Mouse (Mus musculus) right cerebral cortex, postnatal 36 days (tissue): ENCODE data around the gene Spta1.

ENCODE experiments used
- DNase-seq, 2 experiments: peaks; one replicate each; pipeline ENCODE4 v3.0.0; 2022; ENCODE audit warnings: low spot score in 2 of 2, mixed read lengths in 1 of 2

Spta1 gene

GRCm38 (mm10) chr1:174172605-174173004 lies at the start of gene Spta1:
Gene Spta1, plus strand, starts transcription at chr1:174172776.
- no peak for DNase-seq

GRCm38 (mm10) chr1:174131217-174131616 lies 41.4 kb upstream of the Spta1 start, which contains the start of gene Olfr424:
Gene Olfr424, plus strand, starts transcription at chr1:174131517.
- no peak for DNase-seq

GRCm38 (mm10) chr1:174131999-174132398 lies 40.6 kb upstream of the Spta1 start:
- DNase-seq = no peak

GRCm38 (mm10) chr1:174141384-174141783 lies 31.2 kb upstream of the Spta1 start:
- DNase-seq = no peak

- DNase-seq = no peak
Observed at GRCm38 (mm10) chr1:174146696-174147095, 25.9 kb upstream of the Spta1 start.

- no peak for DNase-seq
Observed at GRCm38 (mm10) chr1:174149289-174149688, 23.3 kb upstream of the Spta1 start.

- no peak for DNase-seq
Observed at GRCm38 (mm10) chr1:174155333-174155732, 17.2 kb upstream of the Spta1 start, which contains the start of gene Olfr420. Gene Olfr420, plus strand, starts transcription at chr1:174155633.

GRCm38 (mm10) chr1:174157622-174158021 lies 15.0 kb upstream of the Spta1 start:
- no peak for DNase-seq

- DNase-seq = no peak
Observed at GRCm38 (mm10) chr1:174158512-174158911, 14.1 kb upstream of the Spta1 start.

GRCm38 (mm10) chr1:174159095-174159494 lies 13.5 kb upstream of the Spta1 start:
- no peak for DNase-seq

- DNase-seq = no peak
Observed at GRCm38 (mm10) chr1:174169024-174169423, 3.6 kb upstream of the Spta1 start.

GRCm38 (mm10) chr1:174170706-174171501 lies 1.7 kb upstream of the Spta1 start:
- no peak for DNase-seq

GRCm38 (mm10) chr1:174171537-174171936 lies 1.0 kb upstream of the Spta1 start:
- no peak for DNase-seq

GRCm38 (mm10) chr1:174204699-174205098 lies 32.1 kb downstream of the Spta1 start:
- DNase-seq = no peak

GRCm38 (mm10) chr1:174212286-174212685 lies 39.7 kb downstream of the Spta1 start:
- DNase-seq = no peak

- no peak for DNase-seq
Observed at GRCm38 (mm10) chr1:174215270-174216038, 42.9 kb downstream of the Spta1 start.

- DNase-seq = no peak
Observed at GRCm38 (mm10) chr1:174216528-174217204, 44.1 kb downstream of the Spta1 start.

GRCm38 (mm10) chr1:174239916-174240315 lies 67.3 kb downstream of the Spta1 start:
- DNase-seq = no peak

- no peak for DNase-seq
Observed at GRCm38 (mm10) chr1:174244621-174245020, 72.0 kb downstream of the Spta1 start.

GRCm38 (mm10) chr1:174246080-174246479 lies 73.5 kb downstream of the Spta1 start:
- no peak for DNase-seq

GRCm38 (mm10) chr1:174247170-174247569 lies 74.6 kb downstream of the Spta1 start:
- DNase-seq = no peak

- DNase-seq = no peak
Observed at GRCm38 (mm10) chr1:174250376-174250775, 77.8 kb downstream of the Spta1 start.
